Mouse (Mus musculus) 3T3-L1 (cell line): ENCODE results near the gene Kdm1b.

Experiments used
- DNase-seq: peaks from one replicate; pipeline ENCODE4 v3.0.0-alpha.2; 2015; ENCODE audit warnings: low read depth, low spot score

Gene Kdm1b

GRCm38 (mm10) chr13:47109239-47109638, 65.9 kb downstream of the Kdm1b start:
- DNase-seq = no peak

- DNase-seq = no peak
Observed at GRCm38 (mm10) chr13:47111185-47111584, 67.9 kb downstream of the Kdm1b start.

- DNase-seq = no peak
Observed at GRCm38 (mm10) chr13:47112056-47112455, 68.8 kb downstream of the Kdm1b start.

- DNase-seq = no peak
Observed at GRCm38 (mm10) chr13:47112924-47113323, 69.6 kb downstream of the Kdm1b start.

- DNase-seq = no peak
Observed at GRCm38 (mm10) chr13:47116000-47116399, 72.7 kb downstream of the Kdm1b start.

- DNase-seq = no peak
Observed at GRCm38 (mm10) chr13:47121333-47121889, 78.1 kb downstream of the Kdm1b start.

- DNase-seq = no peak
Observed at GRCm38 (mm10) chr13:47122537-47123430, 79.5 kb downstream of the Kdm1b start, which contains the start of gene Rnf144b. TSS of gene Rnf144b (plus strand) at chr13:47122656.

- DNase-seq = no peak
Observed at GRCm38 (mm10) chr13:47124449-47124848, 81.2 kb downstream of the Kdm1b start.

GRCm38 (mm10) chr13:47124986-47125385, 81.7 kb downstream of the Kdm1b start:
- DNase-seq = no peak

- DNase-seq = no peak
Observed at GRCm38 (mm10) chr13:47125595-47125994, 82.3 kb downstream of the Kdm1b start.

- DNase-seq = no peak
Observed at GRCm38 (mm10) chr13:47129090-47129489, 85.8 kb downstream of the Kdm1b start.

- DNase-seq = no peak
Observed at GRCm38 (mm10) chr13:47133058-47133457, 89.8 kb downstream of the Kdm1b start.

- DNase-seq = no peak
Observed at GRCm38 (mm10) chr13:47134836-47135235, 91.5 kb downstream of the Kdm1b start.
